Mouse (Mus musculus): ENCODE measurements at regions not wholly inside any gene's neighbourhood (a gene's known extent, or its start where the extent isn't known, plus 50 kb on each side); places are given as distances from the start of the nearest gene placed in this dataset.

GRCm38 (mm10) chr19:21146860-21147390, 125.2 kb upstream of the Zfand5 start:
- no peak for DNase-seq

GRCm38 (mm10) chr19:21144659-21145283, 127.3 kb upstream of the Zfand5 start:
- DNase-seq: peak; percentile 41

GRCm38 (mm10) chr19:21143970-21144595, 128.0 kb upstream of the Zfand5 start:
- no peak for DNase-seq

- DNase-seq: peak; percentile 52
These were observed 131.6 kb upstream of the Zfand5 start for GRCm38 (mm10) chr19:21140456-21140855.

GRCm38 (mm10) chr19:21138998-21139495, 133.0 kb upstream of the Zfand5 start:
- no peak for DNase-seq

GRCm38 (mm10) chr19:21136756-21137155, 135.3 kb upstream of the Zfand5 start:
- no peak for DNase-seq

- DNase-seq: no peak
These were observed 136.1 kb upstream of the Zfand5 start for GRCm38 (mm10) chr19:21135998-21136380.

GRCm38 (mm10) chr19:21135297-21135997, 136.6 kb upstream of the Zfand5 start:
- no peak for DNase-seq

- no peak for DNase-seq
These were observed 142.4 kb upstream of the Zfand5 start for GRCm38 (mm10) chr19:21129653-21130052.

- peak; percentile 11 for DNase-seq
These were observed 144.9 kb upstream of the Zfand5 start for GRCm38 (mm10) chr19:21127079-21127745.

GRCm38 (mm10) chr19:21126670-21127069, 145.4 kb upstream of the Zfand5 start:
- no peak for DNase-seq

GRCm38 (mm10) chr19:21119477-21119876, 152.6 kb upstream of the Zfand5 start:
- no peak for DNase-seq

GRCm38 (mm10) chr19:21118782-21119181, 153.3 kb upstream of the Zfand5 start:
- DNase-seq: no peak

- DNase-seq: no peak
These were observed 156.4 kb upstream of the Zfand5 start for GRCm38 (mm10) chr19:21115693-21116092.

- no peak for DNase-seq
These were observed 157.8 kb upstream of the Tmc1 start for GRCm38 (mm10) chr19:21111836-21112235.

- DNase-seq: no peak
These were observed 154.3 kb upstream of the Tmc1 start for GRCm38 (mm10) chr19:21108311-21108710.

GRCm38 (mm10) chr19:21107741-21108140, 153.7 kb upstream of the Tmc1 start:
- DNase-seq: no peak

- DNase-seq: no peak
These were observed 153.3 kb upstream of the Tmc1 start for GRCm38 (mm10) chr19:21107275-21107674.

- DNase-seq: no peak
These were observed 152.8 kb upstream of the Tmc1 start for GRCm38 (mm10) chr19:21106766-21107165.

- peak; percentile 20 for DNase-seq
These were observed 152.3 kb upstream of the Tmc1 start for GRCm38 (mm10) chr19:21106241-21106669.

- DNase-seq: no peak
These were observed 151.0 kb upstream of the Tmc1 start for GRCm38 (mm10) chr19:21105004-21105403.

GRCm38 (mm10) chr19:21104462-21104936, 150.5 kb upstream of the Tmc1 start:
- no peak for DNase-seq
